Mouse (Mus musculus): ENCODE results near the gene Olfr823. TPM values are rescaled to one million over a fixed set of nuclear protein-coding genes. Genes with fewer than 3 reads are reported as not detected.
"Not testable (repeated sequence)": the region's sequence is repeated elsewhere in the genome, so short reads cannot be mapped to it uniquely, and the experiment has no call there.

The Olfr823 gene
- not detected in 2 replicates for polyA plus RNA-seq (2014; fragmentation: Nextera tagmentation; extraction: Ambion mirVana)

DNA sequence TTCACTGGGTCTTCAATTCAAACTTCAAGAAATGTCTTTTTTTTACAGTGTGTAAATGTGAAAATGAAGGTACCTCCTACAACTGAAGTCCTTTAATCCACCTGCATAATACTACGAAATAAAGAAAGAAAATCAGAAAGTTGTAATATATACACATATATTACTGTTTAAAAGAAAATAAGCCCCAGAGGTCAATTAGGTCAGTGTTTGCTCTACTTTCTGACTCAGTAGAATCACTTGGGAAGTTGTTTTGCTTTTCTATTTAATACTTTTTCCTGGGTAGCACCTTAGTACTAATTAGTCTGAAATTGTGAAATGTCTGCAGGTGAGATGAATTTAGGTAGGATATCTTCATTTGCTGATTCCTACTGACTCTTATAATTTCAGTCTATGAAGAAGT lies at the start of gene Olfr823:
Gene Olfr823, minus strand, starts transcription at position 101 of the 400 bp plus-strand sequence.
- not testable (repeated sequence) for H3K4me1 ChIP-seq (ENCODE audit: control insufficient read depth, insufficient read depth, low read length); H3K4me3 ChIP-seq (ENCODE audit: low read depth, low read length); H3K27ac ChIP-seq (replicated peaks; ENCODE audit: low read depth, low read length); H3K36me3 ChIP-seq (replicated peaks; ENCODE audit: control insufficient read depth, insufficient read depth, low read depth, low read length); ATAC-seq (replicated peaks; ENCODE audit: insufficient number of reproducible peaks, low FRiP score, low TSS enrichment, low read depth); H3K27me3 ChIP-seq (ENCODE audit: control insufficient read depth, insufficient read depth, low read length); H3K9ac ChIP-seq (replicated peaks; ENCODE audit: low read length); H3K9me3 ChIP-seq (replicated peaks; ENCODE audit: control insufficient read depth, low read length); DNase-seq (ENCODE audit: low spot score); H3K4me2 ChIP-seq (ENCODE audit: low read depth, low read length)
- WGBS: 71% methylated on average over 1 of the region's 1 CpGs

DNA sequence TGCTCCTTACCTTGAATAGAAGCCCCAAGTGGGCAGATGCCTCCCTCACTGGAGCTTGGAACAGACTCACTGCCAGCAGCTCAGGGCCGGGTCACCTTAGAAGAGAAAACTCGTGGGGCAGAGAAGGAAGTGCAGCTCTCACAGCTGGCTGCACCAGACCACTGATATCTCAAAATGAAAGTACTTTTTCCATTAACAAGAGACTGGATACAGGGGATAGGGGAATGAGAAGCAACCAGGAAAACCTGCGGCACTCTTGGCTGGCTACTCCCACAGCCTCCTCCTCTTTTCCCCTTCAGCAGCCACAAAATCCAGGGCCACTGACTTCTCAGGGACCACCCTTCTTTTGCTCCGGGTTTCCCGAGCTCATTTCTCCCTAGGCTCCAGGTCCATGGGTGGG lies 28.9 kb upstream of the Olfr823 start:
- Histone ChIP-seq H3K9me3 (replicated peaks; ENCODE audit: control insufficient read depth, low read length) (no peaks in the 10 kb centered on the region), H3K27ac (replicated peaks; ENCODE audit: low read depth, low read length) (no peak overlapping the region), H3K36me3 (replicated peaks; ENCODE audit: control insufficient read depth, insufficient read depth, low read depth, low read length) (no peaks in the 10 kb centered on the region), H3K4me1 (ENCODE audit: control insufficient read depth, insufficient read depth, low read length) (no peaks in the 10 kb centered on the region), H3K4me2 (ENCODE audit: low read depth, low read length) (no peak overlapping the region), H3K9ac (replicated peaks; ENCODE audit: low read length) (no peak overlapping the region), H3K4me3 (ENCODE audit: low read depth, low read length) (no peak overlapping the region), H3K27me3 (ENCODE audit: control insufficient read depth, insufficient read depth, low read length) (no peaks in the 10 kb centered on the region)
- no peak for ATAC-seq (replicated peaks; ENCODE audit: insufficient number of reproducible peaks, low FRiP score, low TSS enrichment, low read depth)
- 73% methylated on average over 5 of the region's 5 CpGs for WGBS
- no peak for DNase-seq (ENCODE audit: low spot score)

DNA sequence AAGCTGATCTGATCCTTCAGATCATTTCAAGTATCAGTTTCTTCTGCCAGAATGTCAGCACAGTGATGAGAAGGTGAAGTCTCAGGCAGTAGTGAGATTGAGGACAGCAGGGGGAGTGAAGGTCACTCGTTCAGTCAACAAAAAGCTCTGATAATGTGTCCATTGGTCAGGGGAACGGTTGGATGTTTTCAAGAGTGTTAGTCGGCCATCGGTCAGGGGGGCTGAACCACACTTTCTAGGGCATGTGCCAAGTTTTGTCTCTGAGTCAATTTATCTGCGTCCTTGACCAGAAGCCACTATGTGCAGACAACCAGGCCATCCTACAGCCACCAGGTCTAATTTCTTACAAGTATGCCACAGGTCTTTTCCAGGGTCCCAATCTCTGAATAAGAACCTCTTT lies 27.3 kb upstream of the Olfr823 start:
- H3K36me3 ChIP-seq (replicated peaks; ENCODE audit: control insufficient read depth, insufficient read depth, low read depth, low read length); H3K9ac ChIP-seq (replicated peaks; ENCODE audit: low read length); H3K4me1 ChIP-seq (ENCODE audit: control insufficient read depth, insufficient read depth, low read length); H3K27ac ChIP-seq (replicated peaks; ENCODE audit: low read depth, low read length); H3K9me3 ChIP-seq (replicated peaks; ENCODE audit: control insufficient read depth, low read length); DNase-seq (ENCODE audit: low spot score); H3K27me3 ChIP-seq (ENCODE audit: control insufficient read depth, insufficient read depth, low read length); ATAC-seq (replicated peaks; ENCODE audit: insufficient number of reproducible peaks, low FRiP score, low TSS enrichment, low read depth); H3K4me2 ChIP-seq (ENCODE audit: low read depth, low read length); H3K4me3 ChIP-seq (ENCODE audit: low read depth, low read length): not testable (repeated sequence)
- 89% methylated on average over 5 of the region's 5 CpGs for WGBS

DNA sequence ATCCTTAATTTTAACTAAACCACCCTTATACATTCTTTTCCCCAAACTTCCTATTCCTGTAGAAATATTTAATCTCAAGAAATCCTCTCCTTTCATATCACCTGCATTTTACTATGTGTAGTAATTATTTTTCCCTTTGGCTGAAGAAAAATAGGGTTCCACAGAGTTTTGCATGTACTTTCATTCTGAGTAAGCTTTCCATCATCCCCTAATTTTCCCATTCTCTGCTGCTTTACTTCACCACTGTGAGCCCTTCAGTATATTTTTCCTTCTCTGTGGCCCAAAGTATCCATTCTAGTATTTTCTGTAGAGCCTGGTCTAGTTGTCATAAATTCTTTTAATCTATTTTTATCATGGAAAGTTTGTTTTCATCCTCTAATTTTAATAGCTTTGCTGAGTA lies 19.6 kb upstream of the Olfr823 start:
- H3K9ac ChIP-seq (replicated peaks; ENCODE audit: low read length): no peak overlapping the region
- H3K27me3 ChIP-seq (ENCODE audit: control insufficient read depth, insufficient read depth, low read length): no peaks in the 10 kb centered on the region
- no peak overlapping the region for H3K4me2 ChIP-seq (ENCODE audit: low read depth, low read length)
- no peaks in the 10 kb centered on the region for H3K9me3 ChIP-seq (replicated peaks; ENCODE audit: control insufficient read depth, low read length)
- no peaks in the 10 kb centered on the region for H3K36me3 ChIP-seq (replicated peaks; ENCODE audit: control insufficient read depth, insufficient read depth, low read depth, low read length)
- no peak for DNase-seq (ENCODE audit: low spot score)
- no peak overlapping the region for H3K4me3 ChIP-seq (ENCODE audit: low read depth, low read length)
- no peak for ATAC-seq (replicated peaks; ENCODE audit: insufficient number of reproducible peaks, low FRiP score, low TSS enrichment, low read depth)
- H3K4me1 ChIP-seq (ENCODE audit: control insufficient read depth, insufficient read depth, low read length): no peaks in the 10 kb centered on the region
- H3K27ac ChIP-seq (replicated peaks; ENCODE audit: low read depth, low read length): no peak overlapping the region

GRCm38 (mm10) chr10:130129900-130130299 lies 14.7 kb upstream of the Olfr823 start, which contains the start of gene Olfr824:
Gene Olfr824, minus strand, starts transcription at chr10:130130000.
- H3K9me3 ChIP-seq (replicated peaks; ENCODE audit: control insufficient read depth, low read length); H3K27me3 ChIP-seq (ENCODE audit: control insufficient read depth, insufficient read depth, low read length); H3K9ac ChIP-seq (replicated peaks; ENCODE audit: low read length); H3K27ac ChIP-seq (replicated peaks; ENCODE audit: low read depth, low read length); H3K4me3 ChIP-seq (ENCODE audit: low read depth, low read length); ATAC-seq (replicated peaks; ENCODE audit: insufficient number of reproducible peaks, low FRiP score, low TSS enrichment, low read depth); DNase-seq (ENCODE audit: low spot score); H3K36me3 ChIP-seq (replicated peaks; ENCODE audit: control insufficient read depth, insufficient read depth, low read depth, low read length); H3K4me2 ChIP-seq (ENCODE audit: low read depth, low read length); H3K4me1 ChIP-seq (ENCODE audit: control insufficient read depth, insufficient read depth, low read length): not testable (repeated sequence)

GRCm38 (mm10) chr10:130116045-130116444 lies 862 bp upstream of the Olfr823 start:
- H3K4me1 ChIP-seq (ENCODE audit: control insufficient read depth, insufficient read depth, low read length); H3K4me3 ChIP-seq (ENCODE audit: low read depth, low read length); H3K27me3 ChIP-seq (ENCODE audit: control insufficient read depth, insufficient read depth, low read length); H3K9ac ChIP-seq (replicated peaks; ENCODE audit: low read length); H3K9me3 ChIP-seq (replicated peaks; ENCODE audit: control insufficient read depth, low read length); ATAC-seq (replicated peaks; ENCODE audit: insufficient number of reproducible peaks, low FRiP score, low TSS enrichment, low read depth); DNase-seq (ENCODE audit: low spot score); H3K4me2 ChIP-seq (ENCODE audit: low read depth, low read length); H3K27ac ChIP-seq (replicated peaks; ENCODE audit: low read depth, low read length); H3K36me3 ChIP-seq (replicated peaks; ENCODE audit: control insufficient read depth, insufficient read depth, low read depth, low read length): not testable (repeated sequence)
- 65% methylated on average over 3 of the region's 3 CpGs for WGBS

GRCm38 (mm10) chr10:130096104-130096503 lies 19.1 kb downstream of the Olfr823 start:
- H3K27ac ChIP-seq (replicated peaks; ENCODE audit: low read depth, low read length): no peak overlapping the region
- no peaks in the 10 kb centered on the region for H3K36me3 ChIP-seq (replicated peaks; ENCODE audit: control insufficient read depth, insufficient read depth, low read depth, low read length)
- H3K4me1 ChIP-seq (ENCODE audit: control insufficient read depth, insufficient read depth, low read length): no peaks in the 10 kb centered on the region
- ATAC-seq (replicated peaks; ENCODE audit: insufficient number of reproducible peaks, low FRiP score, low TSS enrichment, low read depth): no peak
- DNase-seq (ENCODE audit: low spot score): peak; percentile 19
- H3K4me3 ChIP-seq (ENCODE audit: low read depth, low read length): no peak overlapping the region
- H3K4me2 ChIP-seq (ENCODE audit: low read depth, low read length): no peak overlapping the region
- H3K9me3 ChIP-seq (replicated peaks; ENCODE audit: control insufficient read depth, low read length): no peaks in the 10 kb centered on the region
- no peaks in the 10 kb centered on the region for H3K27me3 ChIP-seq (ENCODE audit: control insufficient read depth, insufficient read depth, low read length)
- H3K9ac ChIP-seq (replicated peaks; ENCODE audit: low read length): no peak overlapping the region

DNA sequence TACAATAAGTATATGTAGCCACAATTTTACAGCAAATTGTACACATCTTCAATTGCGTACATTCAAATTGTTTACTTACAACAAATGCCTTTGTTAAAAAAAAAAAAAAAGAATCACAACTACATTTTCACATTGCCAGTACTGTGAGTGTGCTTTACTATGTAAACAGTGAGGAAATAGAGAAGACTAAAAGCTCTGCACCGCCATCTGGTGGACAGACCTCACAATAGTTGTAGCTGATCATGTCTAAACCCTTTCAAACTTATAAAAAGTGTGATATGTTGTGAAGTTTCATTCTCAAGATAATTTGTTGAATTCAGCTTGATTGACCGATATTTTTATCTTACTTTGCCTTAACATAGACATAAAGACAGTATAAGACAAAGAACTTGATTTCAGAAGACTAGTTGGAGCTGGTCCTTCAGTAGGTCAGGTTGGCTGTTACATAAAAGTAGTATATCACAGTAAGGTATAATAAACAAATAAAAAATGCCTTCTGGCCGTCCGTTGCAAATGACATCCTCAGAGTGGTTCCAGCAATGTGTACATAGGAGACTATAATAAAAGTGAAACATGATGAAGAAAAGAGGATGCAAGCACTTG lies 22.2 kb downstream of the Olfr823 start:
- Histone ChIP-seq H3K27me3 (ENCODE audit: control insufficient read depth, insufficient read depth, low read length) (no peaks in the 10 kb centered on the region), H3K9me3 (replicated peaks; ENCODE audit: control insufficient read depth, low read length) (no peaks in the 10 kb centered on the region), H3K4me1 (ENCODE audit: control insufficient read depth, insufficient read depth, low read length) (no peaks in the 10 kb centered on the region), H3K9ac (replicated peaks; ENCODE audit: low read length) (no peak overlapping the region), H3K4me2 (ENCODE audit: low read depth, low read length) (no peak overlapping the region), H3K4me3 (ENCODE audit: low read depth, low read length) (no peak overlapping the region), H3K27ac (replicated peaks; ENCODE audit: low read depth, low read length) (no peak overlapping the region), H3K36me3 (replicated peaks; ENCODE audit: control insufficient read depth, insufficient read depth, low read depth, low read length) (no peaks in the 10 kb centered on the region)
- ATAC-seq (replicated peaks; ENCODE audit: insufficient number of reproducible peaks, low FRiP score, low TSS enrichment, low read depth): no peak
- 19% methylated on average over 5 of the region's 5 CpGs for WGBS
- DNase-seq (ENCODE audit: low spot score): peak; percentile 74
